Mouse (Mus musculus) CH12.LX (cell line): ENCODE data around the gene Lamtor4. TPM values are rescaled to one million over a fixed set of nuclear protein-coding genes. Genes with fewer than 3 reads are reported as not detected.
A peak's percentile ranks its signal among the peaks of the same experiment; 100 is the strongest.

Experiments used
- DNase-seq: peaks from one replicate; pipeline ENCODE4 v3.0.0-alpha.2; 2013; ENCODE audit errors: extremely low read depth
- H3K27ac ChIP-seq: 2 replicates; pipeline ENCODE4 v1.5.1; 2012; ENCODE audit warnings: low read depth, mild to moderate bottlenecking, control low read depth, moderate library complexity; ENCODE audit not compliant: insufficient read depth
- H3K27me3 ChIP-seq: replicated peaks from 2 replicates; pipeline ENCODE3; 2012; ENCODE audit warnings: inconsistent platforms
- H3K36me3 ChIP-seq, 2 experiments: replicated peaks in 1 of 2; 2 replicates each; pipeline versions ENCODE3 to v1.6.1; 2012; ENCODE audit warnings: inconsistent platforms in 1 of 2, low read length in 1 of 2, mild to moderate bottlenecking in 1 of 2, mixed read lengths in 1 of 2, moderate library complexity in 1 of 2; ENCODE audit not compliant: control insufficient read depth in 1 of 2, insufficient read depth in 1 of 2
- H3K4me1 ChIP-seq, 2 experiments: 2 replicates each; pipeline ENCODE4 v1.6.1; 2012; ENCODE audit warnings: inconsistent platforms in 1 of 2, moderate library complexity in 1 of 2; ENCODE audit not compliant: insufficient read depth in 2 of 2, control insufficient read depth in 1 of 2
- H3K4me2 ChIP-seq: 2 replicates; pipeline ENCODE4 v1.6.1; 2012; ENCODE audit warnings: low read depth, mild to moderate bottlenecking, control low read depth; ENCODE audit not compliant: poor library complexity, insufficient read depth, severe bottlenecking
- H3K4me3 ChIP-seq, 3 experiments: fragments of 150-350 bp in 1 of 3; sonication (generic) in 1 of 3; replicated peaks in 1 of 3; 2 replicates each; pipeline versions ENCODE3 to v1.5.1; 2011 to 2012; ENCODE audit warnings: low read depth in 2 of 3, low read length in 2 of 3, mild to moderate bottlenecking in 2 of 3, moderate library complexity in 2 of 3, control low read depth in 1 of 3, improper control_type of control experiment in 1 of 3, inconsistent platforms in 1 of 3, mixed read lengths in 1 of 3; ENCODE audit not compliant: poor library complexity in 1 of 3
- H3K79me2 ChIP-seq: replicated peaks from 2 replicates; pipeline ENCODE4 v1.6.1; 2012; ENCODE audit warnings: mild to moderate bottlenecking, moderate library complexity; ENCODE audit not compliant: control insufficient read depth, poor library complexity, insufficient read depth, severe bottlenecking; ENCODE audit errors: extremely low read depth
- H3K9ac ChIP-seq: 2 replicates; pipeline ENCODE4 v1.6.1; 2012; ENCODE audit warnings: low read depth, mild to moderate bottlenecking, control low read depth, moderate library complexity; ENCODE audit not compliant: insufficient read depth
- H3K9me3 ChIP-seq: replicated peaks from 2 replicates; pipeline ENCODE3; 2012; ENCODE audit warnings: low read length, inconsistent platforms, mixed read lengths
- CHD1 ChIP-seq: IDR thresholded peaks from 2 replicates; pipeline ENCODE4 v1.6.1; 2012; ENCODE audit warnings: low read depth, low read length, improper control_type of control experiment, inconsistent platforms
- CTCF ChIP-seq, 2 experiments: IDR thresholded peaks in 1 of 2; conservative IDR thresholded peaks in 1 of 2; 2 replicates each; pipeline ENCODE4 v1.5.1; 2011 to 2012; ENCODE audit warnings: low read depth in 2 of 2, low read length in 2 of 2, improper control_type of control experiment in 1 of 2, inconsistent platforms in 1 of 2, mild to moderate bottlenecking in 1 of 2, moderate library complexity in 1 of 2
- JUN ChIP-seq: IDR thresholded peaks from 2 replicates; pipeline ENCODE4 v1.6.1; 2011; ENCODE audit warnings: low read depth, mild to moderate bottlenecking, low read length, improper control_type of control experiment, moderate library complexity; ENCODE audit not compliant: insufficient read depth
- KAT2A ChIP-seq: IDR thresholded peaks from 2 replicates; pipeline ENCODE4 v1.6.1; 2012; ENCODE audit warnings: low read length, improper control_type of control experiment, inconsistent platforms; ENCODE audit not compliant: insufficient replicate concordance
- MAFK ChIP-seq: IDR thresholded peaks from 2 replicates; pipeline ENCODE4 v1.6.1; 2011; ENCODE audit warnings: low read length, improper control_type of control experiment; ENCODE audit not compliant: insufficient replicate concordance
- MAX ChIP-seq: IDR thresholded peaks from 2 replicates; pipeline ENCODE4 v1.6.1; 2011; ENCODE audit warnings: low read length, improper control_type of control experiment
- MAZ ChIP-seq: IDR thresholded peaks from 2 replicates; pipeline ENCODE4 v1.6.1; 2012; ENCODE audit warnings: low read depth, mild to moderate bottlenecking, inconsistent platforms, low read length, improper control_type of control experiment, moderate library complexity
- NELFE ChIP-seq: IDR thresholded peaks from 2 replicates; pipeline ENCODE4 v1.6.1; 2011; ENCODE audit warnings: low read depth, low read length, improper control_type of control experiment
- NRF1 ChIP-seq: IDR thresholded peaks from 2 replicates; pipeline ENCODE4 v1.6.1; 2014; ENCODE audit warnings: low read depth, mild to moderate bottlenecking, inconsistent platforms, low read length, improper control_type of control experiment, moderate library complexity
- RAD21 ChIP-seq: IDR thresholded peaks from 2 replicates; pipeline ENCODE4 v1.6.1; 2011; ENCODE audit warnings: low read depth, mild to moderate bottlenecking, low read length, improper control_type of control experiment, moderate library complexity
- SIN3A ChIP-seq: IDR thresholded peaks from 2 replicates; pipeline ENCODE4 v1.6.1; 2012; ENCODE audit warnings: low read length, improper control_type of control experiment, inconsistent platforms
- SMC3 ChIP-seq: IDR thresholded peaks from 2 replicates; pipeline ENCODE4 v1.6.1; 2011; ENCODE audit warnings: low read depth, low read length, improper control_type of control experiment
- TBP ChIP-seq: conservative IDR thresholded peaks from 2 replicates; pipeline ENCODE4 v1.6.1; 2011; ENCODE audit warnings: low read depth, low read length, improper control_type of control experiment
- TCF12 ChIP-seq: IDR thresholded peaks from 2 replicates; pipeline ENCODE4 v1.6.1; 2014; ENCODE audit warnings: low read depth, mild to moderate bottlenecking, inconsistent platforms, low read length, improper control_type of control experiment
- USF1 ChIP-seq: IDR thresholded peaks from 2 replicates; pipeline ENCODE4 v1.6.1; 2014; ENCODE audit warnings: low read depth, mild to moderate bottlenecking, inconsistent platforms, low read length, improper control_type of control experiment
- USF2 ChIP-seq: conservative IDR thresholded peaks from 2 replicates; pipeline ENCODE4 v1.6.1; 2011; ENCODE audit warnings: low read depth, low read length, improper control_type of control experiment
- ZKSCAN1 ChIP-seq: IDR thresholded peaks from 2 replicates; pipeline ENCODE4 v1.6.1; 2012; ENCODE audit warnings: low read depth, inconsistent platforms, low read length, improper control_type of control experiment, borderline replicate concordance
- ZMIZ1 ChIP-seq: IDR thresholded peaks from 2 replicates; pipeline ENCODE4 v1.6.1; 2012; ENCODE audit warnings: low read depth, mild to moderate bottlenecking, inconsistent platforms, low read length, improper control_type of control experiment
- ZNF384 ChIP-seq: IDR thresholded peaks from 2 replicates; pipeline ENCODE4 v1.6.1; 2012; ENCODE audit warnings: low read depth, low read length, improper control_type of control experiment, inconsistent platforms
- dilution Hi-C: fragments of 300-500 bp; cut with MboI; formaldehyde crosslinking; loops from 2 replicates; pipeline ENCODE4 v1.14.3; 2020; ENCODE audit warnings: low sequenced_read_pairs; ENCODE audit not compliant: extremely low pct_unique_long_range_greater_than_20kb, extremely low pct_ligation_motif_present
- in situ Hi-C: fragments of 300-500 bp; cut with MboI; formaldehyde crosslinking; loops from 3 replicates; pipeline ENCODE4 v1.14.3; 2019; ENCODE audit warnings: low sequenced_read_pairs, low pct_ligation_motif_present, low pct_unique_long_range_greater_than_20kb, mixed read lengths
- polyA plus RNA-seq: library from polyadenylated mRNA; unstranded; fragments of >175 nt; gene quantifications from 2 replicates; pipeline ENCODE4 v1.2.1, GENCODE M21; 2012; ENCODE audit warnings: low read depth; ENCODE audit not compliant: insufficient read length
- total RNA-seq, 2 experiments: library from RNA; depleted of rRNA; stranded (reverse); fragments of 300-350 nt in 1 of 2; fragments of >200 nt in 1 of 2; gene quantifications; 2 replicates each; pipeline ENCODE4 v1.2.3; 2012 to 2014

Gene Lamtor4
- total and polyA plus RNA-seq, 3 experiments, result 24.5 to 44.0 (median 40.1) TPM

DNA sequence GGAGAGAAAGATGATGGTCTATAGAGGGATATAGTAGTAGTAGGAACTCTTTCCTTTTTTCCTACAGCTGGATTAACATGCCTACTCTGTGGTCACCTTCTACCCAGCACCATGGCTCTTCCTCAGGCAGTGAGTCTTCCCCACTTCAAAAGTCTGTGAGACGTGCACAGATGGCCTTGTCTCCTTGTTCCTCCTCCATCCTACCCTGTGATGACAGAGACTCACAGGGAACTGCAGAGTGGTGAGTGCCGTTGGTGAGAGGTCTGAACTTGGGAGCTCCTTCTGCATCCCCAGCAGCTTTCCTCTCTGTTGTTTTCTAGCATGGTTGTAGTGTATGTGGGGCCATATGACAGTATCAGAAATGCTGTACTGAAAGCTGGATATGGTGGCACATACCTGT, 26.5 kb downstream of the Lamtor4 start:
- Histone ChIP-seq H3K27ac (no peak overlapping the region), H3K79me2 (no peaks in the 10 kb centered on the region), H3K9ac (no peak overlapping the region), H3K4me3 (no peak overlapping the region), H3K9me3 (peaks cover 6% of the 10 kb centered on the region), H3K4me2 (no peak overlapping the region), H3K27me3 (peaks cover 8% of the 10 kb centered on the region), H3K36me3 (no peaks in the 10 kb centered on the region), H3K4me1 (peaks cover 0 to 5% of the 10 kb centered on the region in 2 experiments; a peak in 1 of 4 replicates)
- DNase-seq, result no peak
- TF ChIP-seq TBP (no peak), NELFE (no peak), ZNF384 (no peak), RAD21 (no peak), MAZ (no peak), KAT2A (no peak), USF1 (no peak), MAFK (no peak), USF2 (no peak), NRF1 (no peak), CHD1 (no peak), SIN3A (no peak), MAX (no peak), TCF12 (no peak), JUN (no peak), ZKSCAN1 (no peak)
- in situ Hi-C loops (no loop called here), dilution Hi-C loops (no loop called here)

- Histone ChIP-seq H3K9ac (no peak overlapping the region), H3K4me3 (no peak overlapping the region), H3K9me3 (peaks cover 7% of the 10 kb centered on the region), H3K27me3 (peaks cover 2% of the 10 kb centered on the region), H3K79me2 (no peaks in the 10 kb centered on the region), H3K36me3 (no peaks in the 10 kb centered on the region), H3K4me2 (no peak overlapping the region), H3K4me1 (peaks cover 0 to 5% of the 10 kb centered on the region in 2 experiments; a peak in 1 of 4 replicates), H3K27ac (no peak overlapping the region)
- dilution Hi-C loops, result no loop called here
- in situ Hi-C loops, result no loop called here
- DNase-seq, result peak; percentile 34
- TF ChIP-seq ZMIZ1, result no peak
- peak; percentile 27 to 54; a peak in 3 of 4 replicates for TF ChIP-seq CTCF (conservative IDR thresholded peaks at IDR 0.05 in 1 of 2, IDR thresholded peaks at IDR 0.05 in 1 of 2; ENCODE audit: low read depth in 2 of 2, low read length in 2 of 2)
- peak; percentile 34 for TF ChIP-seq RAD21
- peak; percentile 34 for TF ChIP-seq SMC3
These were observed 28.3 kb downstream of the Lamtor4 start for GRCm38 (mm10) chr5:138283540-138283939.
